Mouse (Mus musculus) MEL (cell line): Measurements from ENCODE around the gene A130010J15Rik. TPM values are rescaled to one million over a fixed set of nuclear protein-coding genes. Genes with fewer than 3 reads are reported as not detected.

ENCODE experiments used
- DNase-seq: peaks from one replicate; pipeline ENCODE4 v3.0.0; 2011; ENCODE audit warnings: low read depth, low spot score
- H3K27ac ChIP-seq: 2 replicates; pipeline ENCODE4 v1.5.1; 2012; ENCODE audit warnings: low read depth, mild to moderate bottlenecking, control low read depth, low read length, moderate library complexity; ENCODE audit not compliant: control insufficient read depth
- H3K27me3 ChIP-seq, 2 experiments: fragments of 150-350 bp in 1 of 2; sonication (generic) in 1 of 2; 2 replicates each; pipeline ENCODE4 v1.6.1; 2012; ENCODE audit warnings: low read length in 2 of 2, mild to moderate bottlenecking in 2 of 2, improper control_type of control experiment in 1 of 2, moderate library complexity in 1 of 2; ENCODE audit not compliant: insufficient read depth in 2 of 2, control insufficient read depth in 1 of 2
- H3K36me3 ChIP-seq, 2 experiments: 2 replicates each; pipeline ENCODE4 v1.6.1; 2012 to 2014; ENCODE audit warnings: low read length in 2 of 2, improper control_type of control experiment in 1 of 2, inconsistent platforms in 1 of 2, mild to moderate bottlenecking in 1 of 2; ENCODE audit not compliant: insufficient read depth in 2 of 2, control insufficient read depth in 1 of 2
- H3K4me1 ChIP-seq, 2 experiments: fragments of 150-350 bp in 1 of 2; sonication (generic) in 1 of 2; 2 replicates each; pipeline ENCODE4 v1.6.1; 2012; ENCODE audit warnings: low read length in 2 of 2, improper control_type of control experiment in 1 of 2, mild to moderate bottlenecking in 1 of 2; ENCODE audit not compliant: insufficient read depth in 2 of 2, control insufficient read depth in 1 of 2
- H3K4me3 ChIP-seq, 2 experiments: fragments of 150-350 bp in 1 of 2; sonication (generic) in 1 of 2; 2 replicates each; pipeline ENCODE4 v1.5.1; 2012; ENCODE audit warnings: low read depth in 2 of 2, low read length in 2 of 2, mild to moderate bottlenecking in 2 of 2, moderate library complexity in 2 of 2, control low read depth in 1 of 2, improper control_type of control experiment in 1 of 2; ENCODE audit not compliant: control insufficient read depth in 1 of 2, insufficient read depth in 1 of 2
- H3K79me2 ChIP-seq: 2 replicates; pipeline ENCODE4 v1.6.1; 2012; ENCODE audit warnings: mild to moderate bottlenecking, low read length, moderate library complexity; ENCODE audit not compliant: control insufficient read depth, poor library complexity, insufficient read depth
- H3K9ac ChIP-seq: 2 replicates; pipeline ENCODE4 v1.6.1; 2012; ENCODE audit warnings: low read depth, mild to moderate bottlenecking, control low read depth, low read length, moderate library complexity; ENCODE audit not compliant: control insufficient read depth, poor library complexity, severe bottlenecking
- H3K9me3 ChIP-seq: fragments of 150-350 bp; sonication (generic); replicated peaks from 2 replicates; pipeline ENCODE4 v1.6.1; 2012; ENCODE audit warnings: mild to moderate bottlenecking, low read length, improper control_type of control experiment, moderate library complexity; ENCODE audit not compliant: insufficient read depth
- BHLHE40 ChIP-seq: IDR thresholded peaks from 2 replicates; pipeline ENCODE4 v1.6.1; 2012; ENCODE audit warnings: low read depth, mild to moderate bottlenecking, inconsistent platforms, low read length, improper control_type of control experiment, borderline replicate concordance
- CHD2 ChIP-seq: IDR thresholded peaks from 2 replicates; pipeline ENCODE4 v1.6.1; 2011; ENCODE audit warnings: low read length, improper control_type of control experiment
- CTCF ChIP-seq, 3 experiments: IDR thresholded peaks in 2 of 3; conservative IDR thresholded peaks in 1 of 3; 2 replicates each; pipeline ENCODE4 v1.5.1; 2011 to 2012; ENCODE audit warnings: low read length in 3 of 3, low read depth in 2 of 3, mild to moderate bottlenecking in 2 of 3, improper control_type of control experiment in 1 of 3, inconsistent platforms in 1 of 3, mixed read lengths in 1 of 3, moderate library complexity in 1 of 3; ENCODE audit not compliant: control insufficient read depth in 1 of 3, insufficient read depth in 1 of 3, poor library complexity in 1 of 3, severe bottlenecking in 1 of 3
- E2F4 ChIP-seq: IDR thresholded peaks from 2 replicates; pipeline ENCODE4 v1.6.1; 2011; ENCODE audit warnings: low read depth, low read length, improper control_type of control experiment, borderline replicate concordance
- ELF1 ChIP-seq: IDR thresholded peaks from 2 replicates; pipeline ENCODE4 v1.6.1; 2014; ENCODE audit warnings: low read depth, mild to moderate bottlenecking, inconsistent platforms, low read length, improper control_type of control experiment, moderate library complexity
- EP300 ChIP-seq, 2 experiments: IDR thresholded peaks; 2 replicates each; pipeline ENCODE4 v1.6.1; 2011; ENCODE audit warnings: improper control_type of control experiment in 2 of 2, low read length in 2 of 2, low read depth in 1 of 2, mild to moderate bottlenecking in 1 of 2
- GABPA ChIP-seq: IDR thresholded peaks from 2 replicates; pipeline ENCODE4 v1.6.1; 2012; ENCODE audit warnings: low read depth, mild to moderate bottlenecking, inconsistent platforms, low read length, improper control_type of control experiment, moderate library complexity
- GATA1 ChIP-seq: IDR thresholded peaks from 2 replicates; pipeline ENCODE4 v1.6.1; 2011; ENCODE audit warnings: low read depth, low read length, improper control_type of control experiment
- KAT2A ChIP-seq: conservative IDR thresholded peaks from 2 replicates; pipeline ENCODE4 v1.6.1; 2012; ENCODE audit warnings: low read depth, low read length, improper control_type of control experiment, inconsistent platforms
- MAFK ChIP-seq: IDR thresholded peaks from 2 replicates; pipeline ENCODE4 v1.6.1; 2011; ENCODE audit warnings: low read depth, mild to moderate bottlenecking, low read length, improper control_type of control experiment, borderline replicate concordance
- MAZ ChIP-seq: IDR thresholded peaks from 2 replicates; pipeline ENCODE4 v1.6.1; 2012; ENCODE audit warnings: low read depth, mild to moderate bottlenecking, inconsistent platforms, low read length, improper control_type of control experiment
- MEF2A ChIP-seq: IDR thresholded peaks from 2 replicates; pipeline ENCODE4 v1.6.1; 2014; ENCODE audit warnings: low read depth, mild to moderate bottlenecking, inconsistent platforms, low read length, improper control_type of control experiment; ENCODE audit not compliant: poor library complexity, insufficient replicate concordance, severe bottlenecking; ENCODE audit errors: extremely low read depth
- MXI1 ChIP-seq: IDR thresholded peaks from 2 replicates; pipeline ENCODE4 v1.6.1; 2011; ENCODE audit warnings: mild to moderate bottlenecking, low read depth, low read length, improper control_type of control experiment
- MYB ChIP-seq: IDR thresholded peaks from 2 replicates; pipeline ENCODE4 v1.6.1; 2011; ENCODE audit warnings: mild to moderate bottlenecking, low read depth, low read length, improper control_type of control experiment
- MYC ChIP-seq: IDR thresholded peaks from 2 replicates; pipeline ENCODE4 v1.6.1; 2011; ENCODE audit warnings: low read depth, mild to moderate bottlenecking, low read length, improper control_type of control experiment, moderate library complexity
- NELFE ChIP-seq: IDR thresholded peaks from 2 replicates; pipeline ENCODE4 v1.6.1; 2011; ENCODE audit warnings: low read depth, low read length, improper control_type of control experiment
- POLR2AphosphoS2 ChIP-seq: IDR thresholded peaks from 2 replicates; pipeline ENCODE4 v1.6.1; 2011; ENCODE audit warnings: low read length, improper control_type of control experiment
- RCOR1 ChIP-seq: IDR thresholded peaks from 2 replicates; pipeline ENCODE4 v1.6.1; 2012; ENCODE audit warnings: low read depth, mild to moderate bottlenecking, inconsistent platforms, low read length, improper control_type of control experiment
- SMC3 ChIP-seq: IDR thresholded peaks from 2 replicates; pipeline ENCODE4 v1.6.1; 2011; ENCODE audit warnings: low read depth, low read length, improper control_type of control experiment
- TBP ChIP-seq: IDR thresholded peaks from 2 replicates; pipeline ENCODE4 v1.8.0; 2011; ENCODE audit warnings: low read depth, low read length, improper control_type of control experiment
- USF1 ChIP-seq: IDR thresholded peaks from 2 replicates; pipeline ENCODE4 v1.6.1; 2014; ENCODE audit warnings: low read depth, mild to moderate bottlenecking, inconsistent platforms, low read length, improper control_type of control experiment, moderate library complexity
- USF2 ChIP-seq, 2 experiments: IDR thresholded peaks; 2 replicates each; pipeline ENCODE4 v1.6.1; 2011 to 2012; ENCODE audit warnings: improper control_type of control experiment in 2 of 2, low read length in 2 of 2, borderline replicate concordance in 1 of 2, inconsistent platforms in 1 of 2, low read depth in 1 of 2, mild to moderate bottlenecking in 1 of 2; ENCODE audit not compliant: insufficient read depth in 1 of 2
- ZC3H11A ChIP-seq: IDR thresholded peaks from 2 replicates; pipeline ENCODE4 v1.6.1; 2012; ENCODE audit warnings: low read depth, mild to moderate bottlenecking, inconsistent platforms, low read length, improper control_type of control experiment
- ZKSCAN1 ChIP-seq: IDR thresholded peaks from 2 replicates; pipeline ENCODE4 v1.6.1; 2012; ENCODE audit warnings: low read depth, mild to moderate bottlenecking, inconsistent platforms, low read length, improper control_type of control experiment, moderate library complexity
- ZMIZ1 ChIP-seq: IDR thresholded peaks from 2 replicates; pipeline ENCODE4 v1.6.1; 2012; ENCODE audit warnings: low read depth, mild to moderate bottlenecking, inconsistent platforms, low read length, improper control_type of control experiment, moderate library complexity
- ZNF384 ChIP-seq: IDR thresholded peaks from 2 replicates; pipeline ENCODE4 v1.6.1; 2012; ENCODE audit warnings: low read depth, mild to moderate bottlenecking, inconsistent platforms, low read length, improper control_type of control experiment
- polyA plus RNA-seq, 2 experiments: library from polyadenylated mRNA; stranded (reverse) in 1 of 2; unstranded in 1 of 2; fragments of >175 nt in 1 of 2; fragments of >200 nt in 1 of 2; gene quantifications; 2 replicates each; pipeline versions ENCODE4 v1.2.1 to v1.2.4; 2012; ENCODE audit warnings: low replicate concordance in 2 of 2, low read depth in 1 of 2; ENCODE audit not compliant: insufficient read length in 2 of 2, insufficient read depth in 1 of 2, missing spikeins in 1 of 2
- total RNA-seq: library from RNA; depleted of rRNA; stranded (reverse); fragments of 300-350 nt; gene quantifications from 2 replicates; pipeline ENCODE4 v1.2.3, GENCODE M21; 2012; rRNA removed

A130010J15Rik gene
- total RNA-seq (12.5 and 13.2 TPM in 2 replicates), polyA plus RNA-seq (1 to 10 TPM in 1 of 2 experiments, not detected in 1; 5.8 TPM)

- peaks cover 0 to 3% of the 10 kb centered on the region in 2 experiments; a peak in 1 of 4 replicates for H3K27me3 ChIP-seq
- H3K4me1 ChIP-seq: peaks cover 0 to 22% of the 10 kb centered on the region in 2 experiments; a peak in 3 of 4 replicates
- H3K9me3 ChIP-seq: no peaks in the 10 kb centered on the region
- H3K36me3 ChIP-seq: peaks cover 0 to 24% of the 10 kb centered on the region in 2 experiments; a peak in 2 of 4 replicates
- TF ChIP-seq GABPA (no peak), MXI1 (no peak), TBP (no peak), MYB (no peak), ELF1 (no peak)
- no peak within 1 kb of the TSS for H3K4me3 ChIP-seq
- H3K79me2 ChIP-seq: peaks cover 2% of the 10 kb centered on the region
- H3K9ac ChIP-seq: no peak within 1 kb of the TSS
- no peak for DNase-seq
- no peak within 1 kb of the TSS for H3K27ac ChIP-seq
These were observed at the start of gene A130010J15Rik for GRCm38 (mm10) chr1:193167746-193168145. TSS of gene A130010J15Rik (plus strand) at chr1:193168046.

- Histone ChIP-seq H3K79me2 (peaks cover 10% of the 10 kb centered on the region), H3K27me3 (no peaks in the 10 kb centered on the region), H3K36me3 (peaks cover 10 to 28% of the 10 kb centered on the region in 2 experiments), H3K4me1 (peaks cover 0 to 4% of the 10 kb centered on the region in 2 experiments; a peak in 1 of 4 replicates), H3K9me3 (no peaks in the 10 kb centered on the region), H3K27ac (no peak overlapping the region), H3K9ac (no peak overlapping the region), H3K4me3 (no peak overlapping the region)
- no peak for DNase-seq
- no peak for TF ChIP-seq ZC3H11A
- TF ChIP-seq CTCF (IDR thresholded peaks at IDR 0.05 in 2 of 3, conservative IDR thresholded peaks at IDR 0.05 in 1 of 3; ENCODE audit: control insufficient read depth in 1 of 3, insufficient read depth in 1 of 3, low read depth in 2 of 3, low read length in 3 of 3, poor library complexity in 1 of 3, severe bottlenecking in 1 of 3): no peak
- no peak for TF ChIP-seq ZNF384
- TF ChIP-seq RCOR1: no peak
- TF ChIP-seq MEF2A: no peak
- no peak for TF ChIP-seq BHLHE40
- TF ChIP-seq ELF1: no peak
- no peak for TF ChIP-seq ZKSCAN1
- no peak for TF ChIP-seq MAFK
- no peak for TF ChIP-seq E2F4
These were observed 45.1 kb upstream of the A130010J15Rik start for GRCm38 (mm10) chr1:193122793-193123192.

GRCm38 (mm10) chr1:193123290-193123689, 44.6 kb upstream of the A130010J15Rik start:
- Histone ChIP-seq H3K9ac (no peak overlapping the region), H3K9me3 (no peaks in the 10 kb centered on the region), H3K36me3 (peaks cover 10 to 24% of the 10 kb centered on the region in 2 experiments), H3K4me1 (peaks cover 0 to 4% of the 10 kb centered on the region in 2 experiments; a peak in 1 of 4 replicates), H3K27me3 (no peaks in the 10 kb centered on the region), H3K79me2 (peaks cover 14% of the 10 kb centered on the region), H3K27ac (no peak overlapping the region), H3K4me3 (no peak overlapping the region)
- DNase-seq: no peak
- TF ChIP-seq KAT2A (no peak), TBP (no peak), CHD2 (no peak), MXI1 (no peak), E2F4 (no peak), USF2 (IDR thresholded peaks at IDR 0.05; ENCODE audit: borderline replicate concordance in 1 of 2, insufficient read depth in 1 of 2, low read depth in 1 of 2, low read length in 2 of 2) (no peak), MYC (no peak), ZMIZ1 (no peak), USF1 (no peak), EP300 (IDR thresholded peaks at IDR 0.05; ENCODE audit: low read depth in 1 of 2, low read length in 2 of 2) (no peak), MAZ (no peak), POLR2AphosphoS2 (no peak), GATA1 (no peak), NELFE (no peak), CTCF (IDR thresholded peaks at IDR 0.05 in 2 of 3, conservative IDR thresholded peaks at IDR 0.05 in 1 of 3; ENCODE audit: control insufficient read depth in 1 of 3, insufficient read depth in 1 of 3, low read depth in 2 of 3, low read length in 3 of 3, poor library complexity in 1 of 3, severe bottlenecking in 1 of 3) (no peak), SMC3 (no peak)
